13 mouse cellular contexts compared by ENCODE assay signal in the genomic region with DNA sequence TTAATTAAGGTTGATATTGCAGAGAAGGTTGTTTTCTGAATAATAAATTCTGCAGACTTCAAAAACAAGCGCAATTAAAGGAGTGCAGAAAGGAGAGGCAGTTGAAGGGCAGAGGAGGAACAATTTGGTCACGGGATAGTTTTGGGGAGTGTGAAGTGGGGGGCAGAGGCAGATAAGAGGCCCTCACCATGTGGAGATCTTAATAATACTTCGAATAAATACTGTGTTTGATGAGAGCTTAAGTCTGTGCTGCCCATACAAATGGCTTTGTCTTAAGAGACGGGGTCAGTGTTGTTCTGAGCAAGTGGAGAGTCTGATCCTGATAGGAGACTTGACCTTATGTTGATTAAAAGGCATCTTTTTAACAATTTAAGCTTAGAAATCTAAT.
A peak's percentile ranks its signal among the peaks of the same experiment; 100 is the strongest.
DNase-seq lines count a peak whose midpoint lies in the region; ATAC-seq and TF ChIP-seq lines count a peak whose summit lies in the region.
"Had no signal": no experiment of that assay in that cellular context is flagged by ENCODE, and none has a peak within 500 bp of the region (broad histone marks: within the 10 kb centered on the region; RNA-seq: fewer than 3 reads in every experiment).

No protein-coding gene starts in this region.

- intact Hi-C loops in heart, postnatal 36 days (cut with DNase I): no loop called here

- H3K9me3 ChIP-seq in heart, embryonic 13.5 days: no peaks in the 10 kb centered on the region
- H3K9me3 ChIP-seq in forebrain, embryonic 15.5 days: no peaks in the 10 kb centered on the region
- H3K9me3 ChIP-seq in hindbrain, embryonic 16.5 days (ENCODE audit: control insufficient read depth, low read length): peaks cover 2% of the 10 kb centered on the region; the same call in 1 of the 2 replicates
- no peaks in the 10 kb centered on the region for H3K9me3 ChIP-seq in midbrain, postnatal 0 days (ENCODE audit: low read length)
- no peaks in the 10 kb centered on the region for H3K9me3 ChIP-seq in intestine, embryonic 15.5 days
- H3K9me3 ChIP-seq: limb, embryonic 15.5 days had no signal

- DNase-seq in heart, postnatal 36 days: no peak
- no peak for DNase-seq in midbrain, postnatal 0 days (ENCODE audit: low spot score)
- no peak for DNase-seq in layer of hippocampus, adult 11-12 months (ENCODE audit: low spot score)
- no peak for DNase-seq in layer of hippocampus, adult 18-20 months (ENCODE audit: low spot score in 2 of 2)
- DNase-seq: liver, postnatal 0 days; lung, postnatal 4 days had no signal

- H3K4me1 ChIP-seq in heart, embryonic 13.5 days: peaks cover 22% of the 10 kb centered on the region
- peaks cover 19% of the 10 kb centered on the region for H3K4me1 ChIP-seq in forebrain, embryonic 15.5 days
- H3K4me1 ChIP-seq in hindbrain, embryonic 16.5 days (ENCODE audit: control insufficient read depth, insufficient read depth, low read depth, low read length): peaks cover 14% of the 10 kb centered on the region
- peaks cover 14% of the 10 kb centered on the region for H3K4me1 ChIP-seq in midbrain, postnatal 0 days (ENCODE audit: insufficient read depth, low read length)
- H3K4me1 ChIP-seq in intestine, embryonic 15.5 days (replicated peaks): no peaks in the 10 kb centered on the region
- H3K4me1 ChIP-seq: limb, embryonic 15.5 days had no signal

- no peak overlapping the region for H3K9ac ChIP-seq in heart, embryonic 13.5 days
- H3K9ac ChIP-seq in forebrain, embryonic 15.5 days (replicated peaks): no peak overlapping the region
- H3K9ac ChIP-seq in hindbrain, embryonic 16.5 days (ENCODE audit: low read depth, low read length): no peak overlapping the region
- H3K9ac ChIP-seq in midbrain, postnatal 0 days (replicated peaks; ENCODE audit: low read length, poor library complexity, severe bottlenecking): no peak overlapping the region
- no peak overlapping the region for H3K9ac ChIP-seq in intestine, embryonic 15.5 days
- H3K9ac ChIP-seq: limb, embryonic 15.5 days; liver, postnatal 0 days had no signal

- no peaks in the 10 kb centered on the region for H3K27me3 ChIP-seq in heart, embryonic 13.5 days (replicated peaks)
- no peaks in the 10 kb centered on the region for H3K27me3 ChIP-seq in forebrain, embryonic 15.5 days
- no peaks in the 10 kb centered on the region for H3K27me3 ChIP-seq in hindbrain, embryonic 16.5 days (replicated peaks; ENCODE audit: control insufficient read depth, insufficient read depth, low read length)
- no peaks in the 10 kb centered on the region for H3K27me3 ChIP-seq in midbrain, postnatal 0 days (ENCODE audit: insufficient read depth, low read length)
- H3K27me3 ChIP-seq in intestine, embryonic 15.5 days (replicated peaks): no peaks in the 10 kb centered on the region
- H3K27me3 ChIP-seq: limb, embryonic 15.5 days; Patski had no signal

- no peak for ATAC-seq in heart, embryonic 13.5 days (ENCODE audit: extremely low read depth, insufficient number of reproducible peaks, low FRiP score, low TSS enrichment)
- peak; percentile 26; the same call in 1 of the 2 replicates for ATAC-seq in forebrain, embryonic 15.5 days (replicated peaks)
- ATAC-seq in hindbrain, embryonic 16.5 days: no peak
- ATAC-seq in midbrain, postnatal 0 days (ENCODE audit: low FRiP score): no peak
- no peak for ATAC-seq in intestine, embryonic 15.5 days
- ATAC-seq: liver, postnatal 0 days had no signal

- WGBS in heart, embryonic 13.5 days: 52% methylated on average over 4 of the region's 4 CpGs
- 14% methylated on average over 4 of the region's 4 CpGs for WGBS in forebrain, embryonic 15.5 days
- 45% methylated on average over 4 of the region's 4 CpGs for WGBS in hindbrain, embryonic 16.5 days
- WGBS in midbrain, postnatal 0 days: 34% methylated on average over 4 of the region's 4 CpGs
- WGBS in intestine, embryonic 15.5 days: 84% methylated on average over 4 of the region's 4 CpGs

- no peak for TF ChIP-seq CTCF in midbrain, postnatal 0 days (IDR thresholded peaks at IDR 0.05)

- no peaks in the 10 kb centered on the region for H3K36me3 ChIP-seq in heart, embryonic 13.5 days
- no peaks in the 10 kb centered on the region for H3K36me3 ChIP-seq in forebrain, embryonic 15.5 days
- no peaks in the 10 kb centered on the region for H3K36me3 ChIP-seq in hindbrain, embryonic 16.5 days (ENCODE audit: control insufficient read depth, insufficient read depth, low read length)
- no peaks in the 10 kb centered on the region for H3K36me3 ChIP-seq in midbrain, postnatal 0 days (ENCODE audit: insufficient read depth, low read length)
- no peaks in the 10 kb centered on the region for H3K36me3 ChIP-seq in intestine, embryonic 15.5 days
- H3K36me3 ChIP-seq: limb, embryonic 15.5 days had no signal

- H3K4me2 ChIP-seq in heart, embryonic 13.5 days: 0 out of 2 replicates have a peak overlapping the region, but pooled peaks have one; percentile 22
- 0 out of 2 replicates have a peak overlapping the region, but pooled peaks have one; percentile 6 for H3K4me2 ChIP-seq in forebrain, embryonic 15.5 days (replicated peaks)
- H3K4me2 ChIP-seq in hindbrain, embryonic 16.5 days (ENCODE audit: low read length): no peak overlapping the region
- no peak overlapping the region for H3K4me2 ChIP-seq in midbrain, postnatal 0 days (ENCODE audit: low read depth, low read length, poor library complexity, severe bottlenecking)
- no peak overlapping the region for H3K4me2 ChIP-seq in intestine, embryonic 15.5 days (replicated peaks)
- H3K4me2 ChIP-seq: limb, embryonic 15.5 days had no signal

- H3K27ac ChIP-seq in heart, embryonic 13.5 days (replicated peaks): peak overlapping the region; percentile 80
- peak overlapping the region; percentile 38; the same call in 1 of the 2 replicates for H3K27ac ChIP-seq in forebrain, embryonic 15.5 days (replicated peaks)
- peak overlapping the region; percentile 24; the same call in 1 of the 2 replicates for H3K27ac ChIP-seq in hindbrain, embryonic 16.5 days (ENCODE audit: low read depth, low read length)
- H3K27ac ChIP-seq in midbrain, postnatal 0 days (ENCODE audit: low read depth, low read length): peak overlapping the region; percentile 64
- no peak overlapping the region for H3K27ac ChIP-seq in intestine, embryonic 15.5 days
- H3K27ac ChIP-seq: left cerebral cortex, adult 2 months; limb, embryonic 15.5 days had no signal

- no peak overlapping the region for H3K4me3 ChIP-seq in heart, embryonic 13.5 days
- no peak overlapping the region for H3K4me3 ChIP-seq in forebrain, embryonic 15.5 days
- H3K4me3 ChIP-seq in hindbrain, embryonic 16.5 days (ENCODE audit: low read length): no peak overlapping the region
- H3K4me3 ChIP-seq in midbrain, postnatal 0 days (ENCODE audit: low read depth, low read length): no peak overlapping the region
- no peak overlapping the region for H3K4me3 ChIP-seq in intestine, embryonic 15.5 days (replicated peaks)
- H3K4me3 ChIP-seq: left cerebral cortex, adult 2 months; limb, embryonic 15.5 days had no signal

Comparison
In these comparisons a context has a peak if more than half of its experiments do, and no peak if none do; other contexts are left out.
1. H3K4me2 ChIP-seq: peak in heart, embryonic 13.5 days (single experiment) and forebrain, embryonic 15.5 days (single experiment); none in hindbrain, embryonic 16.5 days (single experiment), midbrain, postnatal 0 days (single experiment) and intestine, embryonic 15.5 days (single experiment).